Mouse (Mus musculus) olfactory bulb, adult 2 months (tissue): ENCODE measurements around the gene Cldn14.

Source experiments
- CTCF ChIP-seq: fragments of 200-500 bp; IDR thresholded peaks from 2 replicates; pipeline ENCODE4 v1.5.1; 2012; ENCODE audit warnings: low read depth, mild to moderate bottlenecking, low read length, moderate library complexity; ENCODE audit not compliant: insufficient read depth
- POLR2A ChIP-seq: fragments of 200-500 bp; IDR thresholded peaks from 2 replicates; pipeline ENCODE4 v1.6.1; 2012; ENCODE audit warnings: mild to moderate bottlenecking, low read depth, low read length, moderate library complexity; ENCODE audit not compliant: insufficient read depth

GRCm38 (mm10) chr16:93975430-93975829 lies 33.2 kb downstream of the Cldn14 start:
- TF ChIP-seq POLR2A = no peak
- no peak for TF ChIP-seq CTCF
